Mouse (Mus musculus): Measurements from ENCODE around the gene Mcub. TPM values are rescaled to one million over a fixed set of nuclear protein-coding genes. Genes with fewer than 3 reads are reported as not detected.

Mcub gene
- polyA plus RNA-seq, 1 experiment from 2014 or later = 2.8 TPM

GRCm38 (mm10) chr3:129880925-129881593 lies 88.9 kb downstream of the Mcub start:
- WGBS = 76% methylated on average over 8 of the region's 8 CpGs
- ATAC-seq (ENCODE audit: low FRiP score, low TSS enrichment) = no peak

DNA sequence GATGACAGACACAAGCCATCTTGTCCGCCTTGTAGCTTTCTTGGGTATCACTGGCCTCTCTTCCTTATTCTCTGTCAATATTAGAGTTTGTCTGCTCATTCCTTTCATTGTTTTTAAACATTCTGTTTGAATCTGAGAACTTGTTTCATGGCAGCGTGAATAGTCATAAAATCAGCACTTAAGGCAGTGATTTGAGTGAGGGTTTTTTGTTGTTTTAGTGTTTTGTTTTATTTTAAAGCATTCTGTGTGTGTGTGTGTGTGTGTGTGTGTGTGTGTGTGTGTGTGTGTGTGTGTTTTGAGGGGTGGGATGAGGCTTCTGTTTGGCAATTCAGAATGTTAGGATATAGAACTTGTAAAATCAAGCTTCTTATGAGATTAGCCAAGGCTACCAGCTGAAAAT lies 90.1 kb downstream of the Mcub start:
- H3K36me3 ChIP-seq (ENCODE audit: insufficient read depth, low read length) = no peaks in the 10 kb centered on the region
- H3K27ac ChIP-seq (ENCODE audit: low read length) = no peak overlapping the region
- no peak overlapping the region for H3K9ac ChIP-seq (replicated peaks; ENCODE audit: low read length)
- no peaks in the 10 kb centered on the region for H3K27me3 ChIP-seq (ENCODE audit: insufficient read depth, low read length)
- peak overlapping the region; percentile 92 for H3K4me2 ChIP-seq (replicated peaks; ENCODE audit: low read depth, low read length)
- 65% methylated on average over 2 of the region's 2 CpGs for WGBS
- no peak for ATAC-seq (ENCODE audit: low FRiP score, low TSS enrichment)
- H3K9me3 ChIP-seq (ENCODE audit: low read length) = no peaks in the 10 kb centered on the region
- H3K4me1 ChIP-seq (ENCODE audit: insufficient read depth, low read length) = peaks cover 13% of the 10 kb centered on the region
- peak overlapping the region; percentile 75 for H3K4me3 ChIP-seq (ENCODE audit: low read length)

More at GRCm38 (mm10) chr3:129880925-129881593, 88.9 kb downstream of the Mcub start:
- Histone ChIP-seq H3K9me3 (ENCODE audit: low read length) (no peaks in the 10 kb centered on the region), H3K9ac (replicated peaks; ENCODE audit: low read length) (no peak overlapping the region), H3K36me3 (ENCODE audit: insufficient read depth, low read length) (no peaks in the 10 kb centered on the region), H3K27me3 (ENCODE audit: insufficient read depth, low read length) (no peaks in the 10 kb centered on the region), H3K4me1 (ENCODE audit: insufficient read depth, low read length) (peaks cover 13% of the 10 kb centered on the region), H3K27ac (ENCODE audit: low read length) (no peak overlapping the region), H3K4me3 (ENCODE audit: low read length) (no peak overlapping the region), H3K4me2 (replicated peaks; ENCODE audit: low read depth, low read length) (no peak overlapping the region)

DNA sequence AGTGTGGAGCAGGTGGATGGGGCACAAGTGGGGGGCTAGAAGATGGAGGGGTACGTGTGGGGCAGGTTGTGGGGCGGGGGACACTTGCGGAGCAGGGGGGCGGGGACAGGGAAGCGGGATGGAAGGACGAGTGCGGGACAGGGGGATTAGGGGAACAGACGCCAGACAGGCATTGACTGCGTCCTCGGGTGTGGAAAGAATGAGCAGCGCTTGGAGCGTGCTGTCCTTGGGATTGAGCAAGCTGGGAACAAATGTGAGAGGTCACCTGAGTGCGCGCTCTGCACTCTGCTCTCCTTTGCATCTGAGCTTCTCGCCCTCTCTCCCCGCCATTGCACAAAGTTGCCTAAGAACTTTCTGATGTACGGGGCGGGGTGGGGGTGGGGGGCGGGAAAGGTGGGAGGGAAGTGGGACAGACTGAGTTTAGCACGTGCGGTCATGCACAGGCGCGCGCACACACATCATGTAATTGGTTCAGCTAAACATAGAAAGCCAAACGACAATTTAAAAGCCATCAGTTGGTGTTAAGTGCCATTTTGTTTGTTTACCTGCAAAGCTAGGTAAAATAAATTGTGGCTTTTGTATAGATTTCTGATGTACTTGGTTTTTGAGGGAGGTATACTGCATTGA lies 90.8 kb downstream of the Mcub start:
- Histone ChIP-seq H3K36me3 (ENCODE audit: insufficient read depth, low read length) (no peaks in the 10 kb centered on the region), H3K4me3 (ENCODE audit: low read length) (peak overlapping the region; percentile 75), H3K4me1 (ENCODE audit: insufficient read depth, low read length) (peaks cover 13% of the 10 kb centered on the region), H3K9me3 (ENCODE audit: low read length) (no peaks in the 10 kb centered on the region), H3K27me3 (ENCODE audit: insufficient read depth, low read length) (no peaks in the 10 kb centered on the region), H3K27ac (ENCODE audit: low read length) (peak overlapping the region; percentile 71), H3K9ac (replicated peaks; ENCODE audit: low read length) (peak overlapping the region; percentile 86), H3K4me2 (replicated peaks; ENCODE audit: low read depth, low read length) (peak overlapping the region; percentile 92)
- 1% methylated on average over 24 of the region's 25 CpGs for WGBS
- ATAC-seq (ENCODE audit: low FRiP score, low TSS enrichment) = peak; percentile 77

- Histone ChIP-seq H3K36me3 (ENCODE audit: insufficient read depth, low read length) (no peaks in the 10 kb centered on the region), H3K27me3 (ENCODE audit: insufficient read depth, low read length) (no peaks in the 10 kb centered on the region), H3K4me2 (replicated peaks; ENCODE audit: low read depth, low read length) (peak within 1 kb of the TSS; percentile 92), H3K9me3 (ENCODE audit: low read length) (no peaks in the 10 kb centered on the region), H3K4me3 (ENCODE audit: low read length) (peak within 1 kb of the TSS; percentile 75), H3K27ac (ENCODE audit: low read length) (peak within 1 kb of the TSS; percentile 71), H3K4me1 (ENCODE audit: insufficient read depth, low read length) (peaks cover 13% of the 10 kb centered on the region), H3K9ac (replicated peaks; ENCODE audit: low read length) (peak within 1 kb of the TSS; percentile 86)
- peak; percentile 92 for ATAC-seq (ENCODE audit: low FRiP score, low TSS enrichment)
- WGBS = 0% methylated on average over 60 of the region's 66 CpGs
Measured at GRCm38 (mm10) chr3:129878405-129879021, 91.5 kb downstream of the Mcub start, which contains the start of gene Pla2g12a. Gene Pla2g12a (plus strand): TSS chr3:129878606.

GRCm38 (mm10) chr3:129877327-129877726 lies 92.7 kb downstream of the Mcub start:
- Histone ChIP-seq H3K36me3 (ENCODE audit: insufficient read depth, low read length) (no peaks in the 10 kb centered on the region), H3K9me3 (ENCODE audit: low read length) (no peaks in the 10 kb centered on the region), H3K27me3 (ENCODE audit: insufficient read depth, low read length) (no peaks in the 10 kb centered on the region), H3K4me2 (replicated peaks; ENCODE audit: low read depth, low read length) (no peak overlapping the region), H3K9ac (replicated peaks; ENCODE audit: low read length) (no peak overlapping the region), H3K4me3 (ENCODE audit: low read length) (no peak overlapping the region), H3K27ac (ENCODE audit: low read length) (no peak overlapping the region), H3K4me1 (ENCODE audit: insufficient read depth, low read length) (peaks cover 13% of the 10 kb centered on the region)
- ATAC-seq (ENCODE audit: low FRiP score, low TSS enrichment) = no peak
- WGBS = 70% methylated on average over 10 of the region's 10 CpGs

Other genes starting within 250 kb of the Mcub start
- 2.3 and 2.4 TPM in 2 replicates for gene Egf, start 214.9 kb downstream of the Mcub start, polyA plus RNA-seq (2015; fragmentation: Nextera tagmentation; extraction: Ambion mirVana)
- gene Lrit3, start 166.2 kb downstream of the Mcub start, polyA plus RNA-seq (2015; fragmentation: Nextera tagmentation; extraction: Ambion mirVana) = 0.10 TPM in 1 of 2 replicates, not detected in the other
- not detected in 2 replicates for gene Rrh, start 147.6 kb downstream of the Mcub start, polyA plus RNA-seq (2015; fragmentation: Nextera tagmentation; extraction: Ambion mirVana)
- 69.2 and 79.2 TPM in 2 replicates for gene Gar1, start 138.8 kb downstream of the Mcub start, polyA plus RNA-seq (2015; fragmentation: Nextera tagmentation; extraction: Ambion mirVana)
- 18.0 and 24.6 TPM in 2 replicates for gene Cfi, start 134.3 kb downstream of the Mcub start, polyA plus RNA-seq (2015; fragmentation: Nextera tagmentation; extraction: Ambion mirVana)
- 43.0 and 47.5 TPM in 2 replicates for gene Pla2g12a, start 91.6 kb downstream of the Mcub start, polyA plus RNA-seq (2015; fragmentation: Nextera tagmentation; extraction: Ambion mirVana)
- gene Casp6, start 68.8 kb downstream of the Mcub start, polyA plus RNA-seq (2015; fragmentation: Nextera tagmentation; extraction: Ambion mirVana) = 78.9 and 83.6 TPM in 2 replicates
- gene Sec24b, start 91.3 kb upstream of the Mcub start, polyA plus RNA-seq (2015; fragmentation: Nextera tagmentation; extraction: Ambion mirVana) = 35.3 and 41.1 TPM in 2 replicates
- gene Col25a1, start 161.3 kb upstream of the Mcub start, polyA plus RNA-seq (2015; fragmentation: Nextera tagmentation; extraction: Ambion mirVana) = 4.2 and 4.9 TPM in 2 replicates